Mouse (Mus musculus): ENCODE results near the gene Pgk1. TPM values are rescaled to one million over a fixed set of nuclear protein-coding genes. Genes with fewer than 3 reads are reported as not detected.

The Pgk1 gene
- polyA plus RNA-seq (2014; fragmentation: Nextera tagmentation; extraction: Ambion mirVana) = 356 and 361 TPM in 2 replicates

DNA sequence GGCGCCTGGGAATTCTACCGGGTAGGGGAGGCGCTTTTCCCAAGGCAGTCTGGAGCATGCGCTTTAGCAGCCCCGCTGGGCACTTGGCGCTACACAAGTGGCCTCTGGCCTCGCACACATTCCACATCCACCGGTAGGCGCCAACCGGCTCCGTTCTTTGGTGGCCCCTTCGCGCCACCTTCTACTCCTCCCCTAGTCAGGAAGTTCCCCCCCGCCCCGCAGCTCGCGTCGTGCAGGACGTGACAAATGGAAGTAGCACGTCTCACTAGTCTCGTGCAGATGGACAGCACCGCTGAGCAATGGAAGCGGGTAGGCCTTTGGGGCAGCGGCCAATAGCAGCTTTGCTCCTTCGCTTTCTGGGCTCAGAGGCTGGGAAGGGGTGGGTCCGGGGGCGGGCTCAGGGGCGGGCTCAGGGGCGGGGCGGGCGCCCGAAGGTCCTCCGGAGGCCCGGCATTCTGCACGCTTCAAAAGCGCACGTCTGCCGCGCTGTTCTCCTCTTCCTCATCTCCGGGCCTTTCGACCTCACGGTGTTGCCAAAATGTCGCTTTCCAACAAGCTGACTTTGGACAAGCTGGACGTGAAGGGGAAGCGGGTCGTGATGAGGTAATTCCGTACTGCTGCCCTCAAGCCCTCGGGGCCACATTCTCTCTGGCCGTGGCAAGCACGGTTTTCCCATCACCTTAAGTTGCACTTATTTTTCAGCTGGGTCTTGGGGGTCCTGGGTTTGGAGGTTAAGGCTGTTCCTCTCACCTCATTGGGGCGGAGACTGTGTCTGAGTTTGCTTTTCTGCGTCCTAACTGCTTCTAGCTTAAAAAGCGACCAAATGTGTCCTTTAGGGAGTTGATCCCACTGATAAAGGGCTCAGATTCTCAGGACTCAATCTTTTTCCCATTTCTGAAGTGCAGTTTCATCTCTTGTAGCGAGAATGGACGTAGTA, at the start of gene Pgk1:
Pgk1 (plus strand) TSS at position 388 of the 937 bp plus-strand sequence.
- Histone ChIP-seq H3K4me3 (ENCODE audit: low read length) (peak within 1 kb of the TSS; percentile 55), H3K27ac (ENCODE audit: low read depth, low read length) (peak within 1 kb of the TSS; percentile 85), H3K9me3 (ENCODE audit: control insufficient read depth, low read length) (no peaks in the 10 kb centered on the region), H3K4me1 (ENCODE audit: control insufficient read depth, insufficient read depth, low read length) (0 out of 2 replicates have a peak, but pooled peaks cover 8% of the 10 kb centered on the region), H3K4me2 (replicated peaks; ENCODE audit: low read depth, low read length) (peak within 1 kb of the TSS; percentile 51), H3K9ac (ENCODE audit: low read depth, low read length) (peak within 1 kb of the TSS; percentile 66), H3K36me3 (ENCODE audit: control insufficient read depth, insufficient read depth, low read length) (peaks cover 2% of the 10 kb centered on the region; the same call in 1 of the 2 replicates), H3K27me3 (ENCODE audit: control insufficient read depth, insufficient read depth, low read length) (no peaks in the 10 kb centered on the region)
- ATAC-seq (ENCODE audit: low FRiP score, low TSS enrichment) = peak; percentile 99
- 22% methylated on average over 46 of the region's 55 CpGs for WGBS

DNA sequence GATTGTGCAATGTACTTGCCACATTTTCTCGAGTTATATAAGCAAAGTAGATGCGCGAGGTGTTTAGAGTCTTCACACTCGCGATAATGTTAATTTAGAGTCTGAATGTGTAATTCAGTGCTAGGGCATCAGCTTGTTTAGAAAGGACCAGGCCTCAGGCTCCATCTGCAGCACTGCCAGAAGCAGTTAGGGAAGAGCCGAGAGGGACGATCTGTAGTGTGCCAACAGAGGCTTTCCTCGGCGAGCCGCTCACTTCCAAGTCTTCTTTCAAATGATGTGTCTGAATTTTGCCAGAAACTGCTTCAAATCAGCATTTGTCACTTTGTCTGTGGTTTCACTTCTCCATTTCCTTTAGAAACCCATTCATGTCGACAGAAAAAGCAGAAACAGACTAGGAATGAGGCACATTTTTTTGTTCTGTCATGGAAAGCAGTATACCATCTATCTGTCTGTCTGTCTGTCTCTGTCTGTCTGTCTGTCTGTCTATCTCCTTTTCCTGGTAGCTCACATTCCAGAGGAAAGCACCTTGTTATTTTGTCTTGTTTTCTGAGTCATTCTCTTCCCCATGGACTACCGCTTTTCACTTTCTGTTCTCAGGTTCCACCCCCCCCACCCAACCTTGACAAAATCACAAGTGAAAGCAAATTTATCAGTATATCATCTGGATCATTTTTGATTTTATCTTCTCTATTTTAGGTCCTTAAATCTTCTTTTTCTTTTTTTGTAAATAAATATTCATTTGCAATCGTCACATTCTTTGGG, 47.4 kb upstream of the Pgk1 start:
- Histone ChIP-seq H3K9me3 (ENCODE audit: control insufficient read depth, low read length) (no peaks in the 10 kb centered on the region), H3K4me3 (ENCODE audit: low read length) (no peak overlapping the region), H3K4me2 (replicated peaks; ENCODE audit: low read depth, low read length) (no peak overlapping the region), H3K36me3 (ENCODE audit: control insufficient read depth, insufficient read depth, low read length) (no peaks in the 10 kb centered on the region), H3K27me3 (ENCODE audit: control insufficient read depth, insufficient read depth, low read length) (no peaks in the 10 kb centered on the region), H3K9ac (ENCODE audit: low read depth, low read length) (no peak overlapping the region), H3K27ac (ENCODE audit: low read depth, low read length) (no peak overlapping the region), H3K4me1 (ENCODE audit: control insufficient read depth, insufficient read depth, low read length) (no peaks in the 10 kb centered on the region)
- no peak for ATAC-seq (ENCODE audit: low FRiP score, low TSS enrichment)
- WGBS = 87% methylated on average over 13 of the region's 13 CpGs

GRCm38 (mm10) chrX:106142936-106143335, 44.0 kb upstream of the Pgk1 start, which contains the start of gene Tlr13:
TSS of gene Tlr13 (plus strand) at chrX:106143204.
- no peaks in the 10 kb centered on the region for H3K36me3 ChIP-seq (ENCODE audit: control insufficient read depth, insufficient read depth, low read length)
- ATAC-seq (ENCODE audit: low FRiP score, low TSS enrichment) = no peak
- no peak within 1 kb of the TSS for H3K4me2 ChIP-seq (replicated peaks; ENCODE audit: low read depth, low read length)
- H3K27me3 ChIP-seq (ENCODE audit: control insufficient read depth, insufficient read depth, low read length) = no peaks in the 10 kb centered on the region
- WGBS = 88% methylated on average over 6 of the region's 6 CpGs
- no peaks in the 10 kb centered on the region for H3K4me1 ChIP-seq (ENCODE audit: control insufficient read depth, insufficient read depth, low read length)
- no peaks in the 10 kb centered on the region for H3K9me3 ChIP-seq (ENCODE audit: control insufficient read depth, low read length)
- no peak within 1 kb of the TSS for H3K9ac ChIP-seq (ENCODE audit: low read depth, low read length)
- no peak within 1 kb of the TSS for H3K4me3 ChIP-seq (ENCODE audit: low read length)
- no peak within 1 kb of the TSS for H3K27ac ChIP-seq (ENCODE audit: low read depth, low read length)

- H3K27ac ChIP-seq (ENCODE audit: low read depth, low read length) = no peak overlapping the region
- H3K9ac ChIP-seq (ENCODE audit: low read depth, low read length) = no peak overlapping the region
- WGBS = 91% methylated on average over 1 of the region's 1 CpGs
- H3K4me1 ChIP-seq (ENCODE audit: control insufficient read depth, insufficient read depth, low read length) = no peaks in the 10 kb centered on the region
- H3K4me2 ChIP-seq (replicated peaks; ENCODE audit: low read depth, low read length) = no peak overlapping the region
- H3K4me3 ChIP-seq (ENCODE audit: low read length) = no peak overlapping the region
- no peaks in the 10 kb centered on the region for H3K36me3 ChIP-seq (ENCODE audit: control insufficient read depth, insufficient read depth, low read length)
- no peak for ATAC-seq (ENCODE audit: low FRiP score, low TSS enrichment)
- no peaks in the 10 kb centered on the region for H3K27me3 ChIP-seq (ENCODE audit: control insufficient read depth, insufficient read depth, low read length)
- H3K9me3 ChIP-seq (ENCODE audit: control insufficient read depth, low read length) = no peaks in the 10 kb centered on the region
These were observed 38.7 kb upstream of the Pgk1 start for GRCm38 (mm10) chrX:106148185-106148584.

DNA sequence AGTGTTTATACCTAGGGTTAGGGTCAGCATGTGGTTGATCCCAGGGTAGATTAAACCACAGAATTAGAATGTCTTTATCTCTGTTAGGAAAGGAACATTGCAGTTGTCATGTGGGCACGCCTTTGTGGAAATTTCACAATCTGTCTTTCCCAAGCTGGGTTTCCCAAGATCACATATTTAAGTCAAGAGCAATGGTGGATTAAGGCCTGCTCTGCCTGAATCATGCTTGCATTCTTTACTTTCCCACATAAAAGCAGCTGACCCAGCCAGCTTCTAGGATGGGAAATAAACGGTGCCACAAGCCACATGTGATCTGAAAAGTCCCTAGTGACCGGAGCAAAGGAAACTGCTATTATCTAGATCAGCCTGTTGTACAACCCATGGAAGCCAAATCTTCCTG, 37.4 kb upstream of the Pgk1 start:
- no peak overlapping the region for H3K4me3 ChIP-seq (ENCODE audit: low read length)
- 83% methylated on average over 3 of the region's 3 CpGs for WGBS
- H3K27me3 ChIP-seq (ENCODE audit: control insufficient read depth, insufficient read depth, low read length) = no peaks in the 10 kb centered on the region
- H3K4me2 ChIP-seq (replicated peaks; ENCODE audit: low read depth, low read length) = no peak overlapping the region
- no peaks in the 10 kb centered on the region for H3K9me3 ChIP-seq (ENCODE audit: control insufficient read depth, low read length)
- ATAC-seq (ENCODE audit: low FRiP score, low TSS enrichment) = no peak
- no peak overlapping the region for H3K9ac ChIP-seq (ENCODE audit: low read depth, low read length)
- H3K4me1 ChIP-seq (ENCODE audit: control insufficient read depth, insufficient read depth, low read length) = no peaks in the 10 kb centered on the region
- no peaks in the 10 kb centered on the region for H3K36me3 ChIP-seq (ENCODE audit: control insufficient read depth, insufficient read depth, low read length)
- H3K27ac ChIP-seq (ENCODE audit: low read depth, low read length) = no peak overlapping the region

GRCm38 (mm10) chrX:106154180-106154586, 32.7 kb upstream of the Pgk1 start:
- no peak for ATAC-seq (ENCODE audit: low FRiP score, low TSS enrichment)
- Histone ChIP-seq H3K4me3 (ENCODE audit: low read length) (no peak overlapping the region), H3K9me3 (ENCODE audit: control insufficient read depth, low read length) (no peaks in the 10 kb centered on the region), H3K27ac (ENCODE audit: low read depth, low read length) (no peak overlapping the region), H3K27me3 (ENCODE audit: control insufficient read depth, insufficient read depth, low read length) (no peaks in the 10 kb centered on the region), H3K4me1 (ENCODE audit: control insufficient read depth, insufficient read depth, low read length) (no peaks in the 10 kb centered on the region), H3K36me3 (ENCODE audit: control insufficient read depth, insufficient read depth, low read length) (no peaks in the 10 kb centered on the region), H3K4me2 (replicated peaks; ENCODE audit: low read depth, low read length) (no peak overlapping the region), H3K9ac (ENCODE audit: low read depth, low read length) (no peak overlapping the region)

- H3K4me3 ChIP-seq (ENCODE audit: low read length) = no peak overlapping the region
- no peak overlapping the region for H3K27ac ChIP-seq (ENCODE audit: low read depth, low read length)
- 87% methylated on average over 4 of the region's 4 CpGs for WGBS
- H3K9ac ChIP-seq (ENCODE audit: low read depth, low read length) = no peak overlapping the region
- no peak for ATAC-seq (ENCODE audit: low FRiP score, low TSS enrichment)
- no peaks in the 10 kb centered on the region for H3K36me3 ChIP-seq (ENCODE audit: control insufficient read depth, insufficient read depth, low read length)
- no peaks in the 10 kb centered on the region for H3K27me3 ChIP-seq (ENCODE audit: control insufficient read depth, insufficient read depth, low read length)
- H3K4me1 ChIP-seq (ENCODE audit: control insufficient read depth, insufficient read depth, low read length) = no peaks in the 10 kb centered on the region
- H3K9me3 ChIP-seq (ENCODE audit: control insufficient read depth, low read length) = no peaks in the 10 kb centered on the region
- no peak overlapping the region for H3K4me2 ChIP-seq (replicated peaks; ENCODE audit: low read depth, low read length)
These were observed 31.0 kb upstream of the Pgk1 start for GRCm38 (mm10) chrX:106155892-106156291.

GRCm38 (mm10) chrX:106163995-106164394, 22.9 kb upstream of the Pgk1 start:
- ATAC-seq (ENCODE audit: low FRiP score, low TSS enrichment) = no peak
- 59% methylated on average over 5 of the region's 5 CpGs for WGBS
- H3K4me1 ChIP-seq (ENCODE audit: control insufficient read depth, insufficient read depth, low read length) = no peaks in the 10 kb centered on the region
- no peak overlapping the region for H3K27ac ChIP-seq (ENCODE audit: low read depth, low read length)
- no peak overlapping the region for H3K4me3 ChIP-seq (ENCODE audit: low read length)
- H3K4me2 ChIP-seq (replicated peaks; ENCODE audit: low read depth, low read length) = no peak overlapping the region
- no peaks in the 10 kb centered on the region for H3K9me3 ChIP-seq (ENCODE audit: control insufficient read depth, low read length)
- H3K36me3 ChIP-seq (ENCODE audit: control insufficient read depth, insufficient read depth, low read length) = no peaks in the 10 kb centered on the region
- H3K9ac ChIP-seq (ENCODE audit: low read depth, low read length) = no peak overlapping the region
- H3K27me3 ChIP-seq (ENCODE audit: control insufficient read depth, insufficient read depth, low read length) = no peaks in the 10 kb centered on the region

- 72% methylated on average over 5 of the region's 5 CpGs for WGBS
- H3K4me1 ChIP-seq (ENCODE audit: control insufficient read depth, insufficient read depth, low read length) = no peaks in the 10 kb centered on the region
- H3K27me3 ChIP-seq (ENCODE audit: control insufficient read depth, insufficient read depth, low read length) = no peaks in the 10 kb centered on the region
These were observed 22.3 kb upstream of the Pgk1 start for GRCm38 (mm10) chrX:106164555-106164954.

More at GRCm38 (mm10) chrX:106164555-106164954, 22.3 kb upstream of the Pgk1 start:
- Histone ChIP-seq H3K9me3 (ENCODE audit: control insufficient read depth, low read length) (no peaks in the 10 kb centered on the region), H3K27ac (ENCODE audit: low read depth, low read length) (no peak overlapping the region), H3K4me3 (ENCODE audit: low read length) (no peak overlapping the region), H3K4me2 (replicated peaks; ENCODE audit: low read depth, low read length) (no peak overlapping the region), H3K36me3 (ENCODE audit: control insufficient read depth, insufficient read depth, low read length) (no peaks in the 10 kb centered on the region), H3K9ac (ENCODE audit: low read depth, low read length) (no peak overlapping the region)
- no peak for ATAC-seq (ENCODE audit: low FRiP score, low TSS enrichment)
